Mouse (Mus musculus) intestine, embryonic 15.5 days (tissue): Measurements from ENCODE around the gene Zfp697. TPM values are rescaled to one million over a fixed set of nuclear protein-coding genes. Genes with fewer than 3 reads are reported as not detected.
"Not testable (repeated sequence)": the region's sequence is repeated elsewhere in the genome, so short reads cannot be mapped to it uniquely, and the experiment has no call there.

Experiments
- ATAC-seq: fragments of 200-750 bp; cut with Nextera tagmentation; 2 replicates; pipeline ENCODE4 v1.8.0; 2017; ENCODE audit warnings: moderate TSS enrichment, moderate library complexity
- H3K27ac ChIP-seq: fragments of 300-500 bp; sonication (generic); 2 replicates; pipeline ENCODE4 v1.5.1; 2015; ENCODE audit warnings: mild to moderate bottlenecking, inconsistent platforms
- H3K27me3 ChIP-seq: fragments of 300-500 bp; sonication (generic); replicated peaks from 2 replicates; pipeline ENCODE4 v1.6.1; 2015; ENCODE audit warnings: inconsistent platforms
- H3K36me3 ChIP-seq: fragments of 300-500 bp; sonication (generic); 2 replicates; pipeline ENCODE4 v1.6.1; 2015; ENCODE audit warnings: inconsistent platforms
- H3K4me1 ChIP-seq: fragments of 300-500 bp; sonication (generic); replicated peaks from 2 replicates; pipeline ENCODE4 v1.6.1; 2015; ENCODE audit warnings: inconsistent platforms
- H3K4me2 ChIP-seq: fragments of 300-500 bp; sonication (generic); replicated peaks from 2 replicates; pipeline ENCODE4 v1.6.1; 2015; ENCODE audit warnings: mild to moderate bottlenecking, inconsistent platforms
- H3K4me3 ChIP-seq: fragments of 300-500 bp; sonication (generic); replicated peaks from 2 replicates; pipeline ENCODE4 v1.5.1; 2015; ENCODE audit warnings: inconsistent platforms
- H3K9ac ChIP-seq: fragments of 300-500 bp; sonication (generic); 2 replicates; pipeline ENCODE4 v1.6.1; 2015; ENCODE audit warnings: inconsistent platforms
- H3K9me3 ChIP-seq: fragments of 300-500 bp; sonication (generic); 2 replicates; pipeline ENCODE4 v1.6.1; 2016; ENCODE audit warnings: inconsistent platforms
- WGBS: fragments of 180-500 bp; shearing (Covaris S2); methylation state at CpG from one replicate; pipeline ENCODE4 v1.1.7; 2015; 5-methylcytosine and 5-hydroxymethylcytosine counted together
- polyA plus RNA-seq: library from polyadenylated mRNA; unstranded; fragments of >200 nt; fragmentation: Nextera tagmentation; extraction: Ambion mirVana; gene quantifications from 2 replicates; pipeline ENCODE4 v1.2.1, GENCODE M21; 2015

Gene Zfp697
- polyA plus RNA-seq, 1 experiment from 2014 or later = 7.1 TPM

- Histone ChIP-seq H3K4me1 (no peaks in the 10 kb centered on the region), H3K4me3 (no peak within 1 kb of the TSS), H3K27me3 (no peaks in the 10 kb centered on the region), H3K9ac (no peak within 1 kb of the TSS), H3K4me2 (no peak within 1 kb of the TSS), H3K27ac (no peak within 1 kb of the TSS), H3K9me3 (no peaks in the 10 kb centered on the region), H3K36me3 (no peaks in the 10 kb centered on the region)
- ATAC-seq = no peak
These were observed 247.9 kb downstream of the Zfp697 start, which contains the start of gene Hsd3b5 for GRCm38 (mm10) chr3:98630152-98630551. Gene Hsd3b5 (minus strand): TSS chr3:98630252.

- Histone ChIP-seq H3K27me3 (no peaks in the 10 kb centered on the region), H3K4me3 (no peak overlapping the region), H3K4me2 (no peak overlapping the region), H3K27ac (no peak overlapping the region), H3K36me3 (no peaks in the 10 kb centered on the region), H3K9me3 (no peaks in the 10 kb centered on the region), H3K4me1 (no peaks in the 10 kb centered on the region), H3K9ac (no peak overlapping the region)
- ATAC-seq = no peak
- 56% methylated on average over 1 of the region's 1 CpGs for WGBS
These were observed 252.9 kb downstream of the Zfp697 start for GRCm38 (mm10) chr3:98635145-98635544.

GRCm38 (mm10) chr3:98680786-98681185 is 298.5 kb downstream of the Zfp697 start:
- Histone ChIP-seq H3K9me3 (no peaks in the 10 kb centered on the region), H3K36me3 (no peaks in the 10 kb centered on the region), H3K4me2 (no peak overlapping the region), H3K4me3 (no peak overlapping the region), H3K9ac (no peak overlapping the region), H3K4me1 (no peaks in the 10 kb centered on the region), H3K27me3 (no peaks in the 10 kb centered on the region), H3K27ac (no peak overlapping the region)
- no peak for ATAC-seq

- H3K4me1 ChIP-seq = no peaks in the 10 kb centered on the region
- no peak overlapping the region for H3K4me2 ChIP-seq
- 67% methylated on average over 1 of the region's 1 CpGs for WGBS
- no peak overlapping the region for H3K27ac ChIP-seq
- H3K36me3 ChIP-seq = no peaks in the 10 kb centered on the region
- ATAC-seq = no peak
- H3K9ac ChIP-seq = no peak overlapping the region
- H3K9me3 ChIP-seq = no peaks in the 10 kb centered on the region
- H3K27me3 ChIP-seq = no peaks in the 10 kb centered on the region
- H3K4me3 ChIP-seq = no peak overlapping the region
These were observed 300.1 kb downstream of the Zfp697 start for GRCm38 (mm10) chr3:98682401-98682800.

GRCm38 (mm10) chr3:98720740-98721139 is 338.5 kb downstream of the Zfp697 start:
- no peak overlapping the region for H3K4me2 ChIP-seq
- H3K9ac ChIP-seq = no peak overlapping the region
- ATAC-seq = no peak
- no peaks in the 10 kb centered on the region for H3K4me1 ChIP-seq
- H3K27me3 ChIP-seq = no peaks in the 10 kb centered on the region
- no peak overlapping the region for H3K27ac ChIP-seq
- no peaks in the 10 kb centered on the region for H3K36me3 ChIP-seq
- no peaks in the 10 kb centered on the region for H3K9me3 ChIP-seq
- H3K4me3 ChIP-seq = no peak overlapping the region

GRCm38 (mm10) chr3:98724376-98724775 is 342.1 kb downstream of the Zfp697 start, which contains the start of gene Hsd3b2:
Gene Hsd3b2 (minus strand): TSS chr3:98724543.
- H3K36me3 ChIP-seq = no peaks in the 10 kb centered on the region
- H3K27me3 ChIP-seq = no peaks in the 10 kb centered on the region
- no peak within 1 kb of the TSS for H3K27ac ChIP-seq
- WGBS = 66% methylated on average over 1 of the region's 1 CpGs
- no peak within 1 kb of the TSS for H3K4me2 ChIP-seq
- ATAC-seq = no peak
- H3K9me3 ChIP-seq = no peaks in the 10 kb centered on the region
- no peaks in the 10 kb centered on the region for H3K4me1 ChIP-seq
- no peak within 1 kb of the TSS for H3K4me3 ChIP-seq
- H3K9ac ChIP-seq = no peak within 1 kb of the TSS

- no peak overlapping the region for H3K9ac ChIP-seq
- H3K36me3 ChIP-seq = no peaks in the 10 kb centered on the region
- no peak overlapping the region for H3K27ac ChIP-seq
- no peak overlapping the region for H3K4me2 ChIP-seq
- ATAC-seq = no peak
- no peak overlapping the region for H3K4me3 ChIP-seq
- no peaks in the 10 kb centered on the region for H3K27me3 ChIP-seq
- no peaks in the 10 kb centered on the region for H3K4me1 ChIP-seq
- H3K9me3 ChIP-seq = no peaks in the 10 kb centered on the region
- 89% methylated on average over 2 of the region's 2 CpGs for WGBS
These were observed 344.0 kb downstream of the Zfp697 start for GRCm38 (mm10) chr3:98726281-98726680.

GRCm38 (mm10) chr3:98733724-98734123 is 351.5 kb downstream of the Zfp697 start:
- no peaks in the 10 kb centered on the region for H3K4me1 ChIP-seq
- no peak for ATAC-seq
- no peak overlapping the region for H3K9ac ChIP-seq
- no peak overlapping the region; the same call in 1 of the 2 replicates for H3K4me2 ChIP-seq
- H3K27ac ChIP-seq = no peak overlapping the region
- H3K4me3 ChIP-seq = no peak overlapping the region
- no peaks in the 10 kb centered on the region for H3K27me3 ChIP-seq
- H3K36me3 ChIP-seq = no peaks in the 10 kb centered on the region
- no peaks in the 10 kb centered on the region for H3K9me3 ChIP-seq
- WGBS = 91% methylated on average over 2 of the region's 2 CpGs

- Histone ChIP-seq H3K9me3 (no peaks in the 10 kb centered on the region), H3K4me2 (no peak overlapping the region), H3K4me1 (no peaks in the 10 kb centered on the region), H3K27me3 (no peaks in the 10 kb centered on the region), H3K27ac (no peak overlapping the region), H3K9ac (no peak overlapping the region), H3K4me3 (no peak overlapping the region), H3K36me3 (no peaks in the 10 kb centered on the region)
- WGBS = 54% methylated on average over 4 of the region's 4 CpGs
- ATAC-seq = peak; percentile 81
These were observed 352.1 kb downstream of the Zfp697 start for GRCm38 (mm10) chr3:98734340-98734739.

- not testable (repeated sequence) for H3K27ac ChIP-seq, H3K4me1 ChIP-seq, H3K4me2 ChIP-seq, H3K9me3 ChIP-seq, H3K27me3 ChIP-seq, ATAC-seq, H3K9ac ChIP-seq, H3K4me3 ChIP-seq, H3K36me3 ChIP-seq
- WGBS = 66% methylated on average over 1 of the region's 1 CpGs
These were observed 358.8 kb downstream of the Zfp697 start for GRCm38 (mm10) chr3:98741043-98741442.

- H3K9me3 ChIP-seq = no peaks in the 10 kb centered on the region
- H3K4me1 ChIP-seq = no peaks in the 10 kb centered on the region
- no peak overlapping the region for H3K4me2 ChIP-seq
- no peak overlapping the region for H3K9ac ChIP-seq
- WGBS = 78% methylated on average over 2 of the region's 2 CpGs
- H3K27ac ChIP-seq = no peak overlapping the region
- H3K36me3 ChIP-seq = no peaks in the 10 kb centered on the region
- no peak overlapping the region for H3K4me3 ChIP-seq
- no peaks in the 10 kb centered on the region for H3K27me3 ChIP-seq
- no peak for ATAC-seq
These were observed 369.9 kb downstream of the Zfp697 start for GRCm38 (mm10) chr3:98752171-98752570.

- H3K9ac ChIP-seq = no peak overlapping the region
- no peaks in the 10 kb centered on the region for H3K36me3 ChIP-seq
- no peak overlapping the region for H3K4me2 ChIP-seq
- ATAC-seq = no peak
- no peaks in the 10 kb centered on the region for H3K27me3 ChIP-seq
- H3K9me3 ChIP-seq = no peaks in the 10 kb centered on the region
- no peak overlapping the region for H3K27ac ChIP-seq
- 88% methylated on average over 3 of the region's 3 CpGs for WGBS
- H3K4me1 ChIP-seq = no peaks in the 10 kb centered on the region
- no peak overlapping the region for H3K4me3 ChIP-seq
These were observed 374.6 kb downstream of the Zfp697 start for GRCm38 (mm10) chr3:98756836-98757235.

GRCm38 (mm10) chr3:98764155-98764554 is 381.9 kb downstream of the Zfp697 start:
- no peak overlapping the region for H3K4me3 ChIP-seq
- ATAC-seq = peak; percentile 49; the same call in 1 of the 2 replicates
- no peaks in the 10 kb centered on the region for H3K27me3 ChIP-seq
- H3K9me3 ChIP-seq = no peaks in the 10 kb centered on the region
- no peak overlapping the region for H3K27ac ChIP-seq
- no peak overlapping the region for H3K9ac ChIP-seq
- no peaks in the 10 kb centered on the region for H3K4me1 ChIP-seq
- no peak overlapping the region for H3K4me2 ChIP-seq
- no peaks in the 10 kb centered on the region for H3K36me3 ChIP-seq

GRCm38 (mm10) chr3:98780921-98781320 is 398.7 kb downstream of the Zfp697 start:
- Histone ChIP-seq H3K4me3 (no peak overlapping the region), H3K27me3 (no peaks in the 10 kb centered on the region), H3K4me2 (no peak overlapping the region), H3K4me1 (no peaks in the 10 kb centered on the region), H3K9me3 (no peaks in the 10 kb centered on the region), H3K36me3 (no peaks in the 10 kb centered on the region), H3K9ac (no peak overlapping the region), H3K27ac (no peak overlapping the region)
- ATAC-seq = no peak
